ENCODE assay signal across 16 mouse cellular contexts in genomic region chr8:122003646-122004045, GRCm38 (mm10). TPM values are rescaled to one million over a fixed set of nuclear protein-coding genes. Genes with fewer than 3 reads are reported as not detected.
DNase-seq lines count a peak whose midpoint lies in the region; ATAC-seq and TF ChIP-seq lines count a peak whose summit lies in the region.
"Had no signal": no experiment of that assay in that cellular context is flagged by ENCODE, and none has a peak within 500 bp of the region (broad histone marks: within the 10 kb centered on the region; RNA-seq: fewer than 3 reads in every experiment).

No protein-coding gene starts in this region.

- H3K27me3 ChIP-seq in forebrain, embryonic 12.5 days, result no peaks in the 10 kb centered on the region
- no peaks in the 10 kb centered on the region for H3K27me3 ChIP-seq in forebrain, embryonic 16.5 days (replicated peaks; ENCODE audit: control insufficient read depth, insufficient read depth, low read length)
- H3K27me3 ChIP-seq in hindbrain, embryonic 13.5 days, result no peaks in the 10 kb centered on the region
- H3K27me3 ChIP-seq in hindbrain, embryonic 16.5 days (replicated peaks; ENCODE audit: control insufficient read depth, insufficient read depth, low read length), result no peaks in the 10 kb centered on the region
- no peaks in the 10 kb centered on the region for H3K27me3 ChIP-seq in midbrain, embryonic 16.5 days (ENCODE audit: control insufficient read depth, insufficient read depth, low read depth, low read length)
- H3K27me3 ChIP-seq in lung, postnatal 0 days (replicated peaks; ENCODE audit: insufficient read depth, low read length), result no peaks in the 10 kb centered on the region
- H3K27me3 ChIP-seq: liver, embryonic 13.5 days had no signal

- peaks cover 86% of the 10 kb centered on the region for H3K36me3 ChIP-seq in forebrain, embryonic 12.5 days (replicated peaks)
- peaks cover 3% of the 10 kb centered on the region for H3K36me3 ChIP-seq in forebrain, embryonic 16.5 days (ENCODE audit: control insufficient read depth, insufficient read depth)
- peaks cover 84% of the 10 kb centered on the region for H3K36me3 ChIP-seq in hindbrain, embryonic 13.5 days
- peaks cover 30% of the 10 kb centered on the region for H3K36me3 ChIP-seq in hindbrain, embryonic 16.5 days (ENCODE audit: control insufficient read depth, insufficient read depth, low read length)
- H3K36me3 ChIP-seq in midbrain, embryonic 16.5 days (ENCODE audit: control insufficient read depth, insufficient read depth, low read length), result peaks cover 22% of the 10 kb centered on the region
- H3K36me3 ChIP-seq in lung, postnatal 0 days (ENCODE audit: insufficient read depth, low read length), result no peaks in the 10 kb centered on the region

- WGBS in forebrain, embryonic 12.5 days, result 85% methylated on average over 8 of the region's 8 CpGs
- 75% methylated on average over 8 of the region's 8 CpGs for WGBS in forebrain, embryonic 16.5 days
- WGBS in hindbrain, embryonic 13.5 days, result 78% methylated on average over 8 of the region's 8 CpGs
- WGBS in hindbrain, embryonic 16.5 days, result 70% methylated on average over 8 of the region's 8 CpGs
- WGBS in midbrain, embryonic 16.5 days, result 78% methylated on average over 8 of the region's 8 CpGs
- WGBS in lung, postnatal 0 days, result 73% methylated on average over 8 of the region's 8 CpGs

- no peak overlapping the region for H3K4me2 ChIP-seq in forebrain, embryonic 12.5 days
- H3K4me2 ChIP-seq in forebrain, embryonic 16.5 days (ENCODE audit: low read length), result no peak overlapping the region
- no peak overlapping the region for H3K4me2 ChIP-seq in hindbrain, embryonic 13.5 days
- no peak overlapping the region for H3K4me2 ChIP-seq in hindbrain, embryonic 16.5 days (ENCODE audit: low read length)
- no peak overlapping the region for H3K4me2 ChIP-seq in midbrain, embryonic 16.5 days (ENCODE audit: low read length)
- no peak overlapping the region for H3K4me2 ChIP-seq in lung, postnatal 0 days (replicated peaks; ENCODE audit: low read depth, low read length)
- H3K4me2 ChIP-seq: liver, embryonic 13.5 days had no signal

- H3K4me1 ChIP-seq in forebrain, embryonic 12.5 days, result peaks cover 8% of the 10 kb centered on the region; the same call in 1 of the 2 replicates
- H3K4me1 ChIP-seq in forebrain, embryonic 16.5 days (replicated peaks; ENCODE audit: control insufficient read depth, insufficient read depth, low read length), result peaks cover 10% of the 10 kb centered on the region
- H3K4me1 ChIP-seq in hindbrain, embryonic 13.5 days (replicated peaks), result peaks cover 14% of the 10 kb centered on the region
- no peaks in the 10 kb centered on the region; the same call in 1 of the 2 replicates for H3K4me1 ChIP-seq in hindbrain, embryonic 16.5 days (ENCODE audit: control insufficient read depth, insufficient read depth, low read depth, low read length)
- peaks cover 3% of the 10 kb centered on the region; the same call in 1 of the 2 replicates for H3K4me1 ChIP-seq in midbrain, embryonic 16.5 days (ENCODE audit: control insufficient read depth, insufficient read depth, low read length)
- H3K4me1 ChIP-seq in lung, postnatal 0 days (ENCODE audit: insufficient read depth, low read depth, low read length), result no peaks in the 10 kb centered on the region
- H3K4me1 ChIP-seq: liver, embryonic 13.5 days had no signal

- no peak for TF ChIP-seq CTCF in lung, postnatal 0 days (IDR thresholded peaks at IDR 0.05)

- H3K9ac ChIP-seq in forebrain, embryonic 12.5 days, result no peak overlapping the region
- no peak overlapping the region for H3K9ac ChIP-seq in forebrain, embryonic 16.5 days (replicated peaks; ENCODE audit: low read depth, low read length)
- H3K9ac ChIP-seq in hindbrain, embryonic 13.5 days, result no peak overlapping the region
- no peak overlapping the region for H3K9ac ChIP-seq in hindbrain, embryonic 16.5 days (ENCODE audit: low read depth, low read length)
- no peak overlapping the region for H3K9ac ChIP-seq in midbrain, embryonic 16.5 days (ENCODE audit: low read depth, low read length)
- H3K9ac ChIP-seq in lung, postnatal 0 days (replicated peaks; ENCODE audit: low read depth), result no peak overlapping the region
- H3K9ac ChIP-seq: liver, embryonic 13.5 days had no signal

- peak; percentile 81 for DNase-seq in cerebellum, postnatal 10 days
- DNase-seq in lung, postnatal 0 days (ENCODE audit: low spot score), result no peak
- DNase-seq in layer of hippocampus, adult 9-10 months (ENCODE audit: low spot score), result no peak
- DNase-seq: B cell, adult 2 months; kidney, postnatal 36 days; liver, embryonic 13.5 days; spleen, adult 18-20 months; thymus, adult 2 months had no signal

- peak overlapping the region; percentile 59 for H3K27ac ChIP-seq in forebrain, embryonic 12.5 days
- H3K27ac ChIP-seq in forebrain, embryonic 16.5 days (ENCODE audit: low read length), result no peak overlapping the region
- H3K27ac ChIP-seq in hindbrain, embryonic 13.5 days, result peak overlapping the region; percentile 36; the same call in 1 of the 2 replicates
- no peak overlapping the region for H3K27ac ChIP-seq in hindbrain, embryonic 16.5 days (ENCODE audit: low read depth, low read length)
- peak overlapping the region; percentile 50; the same call in 1 of the 2 replicates for H3K27ac ChIP-seq in midbrain, embryonic 16.5 days (ENCODE audit: low read length)
- no peak overlapping the region for H3K27ac ChIP-seq in lung, postnatal 0 days (ENCODE audit: low read length)
- H3K27ac ChIP-seq: liver, embryonic 13.5 days; macrophage had no signal

- no peaks in the 10 kb centered on the region for H3K9me3 ChIP-seq in forebrain, embryonic 12.5 days
- no peaks in the 10 kb centered on the region for H3K9me3 ChIP-seq in forebrain, embryonic 16.5 days (ENCODE audit: control insufficient read depth, low read length)
- H3K9me3 ChIP-seq in hindbrain, embryonic 13.5 days, result no peaks in the 10 kb centered on the region
- no peaks in the 10 kb centered on the region for H3K9me3 ChIP-seq in hindbrain, embryonic 16.5 days (ENCODE audit: control insufficient read depth, low read length)
- H3K9me3 ChIP-seq in midbrain, embryonic 16.5 days (replicated peaks; ENCODE audit: control insufficient read depth, low read length, poor library complexity, severe bottlenecking), result no peaks in the 10 kb centered on the region
- no peaks in the 10 kb centered on the region for H3K9me3 ChIP-seq in lung, postnatal 0 days (ENCODE audit: low read length)
- H3K9me3 ChIP-seq: G1E; liver, embryonic 13.5 days had no signal

- H3K4me3 ChIP-seq in forebrain, embryonic 12.5 days (replicated peaks), result no peak overlapping the region
- H3K4me3 ChIP-seq in forebrain, embryonic 16.5 days (replicated peaks; ENCODE audit: low read length), result no peak overlapping the region
- H3K4me3 ChIP-seq in hindbrain, embryonic 13.5 days, result no peak overlapping the region
- H3K4me3 ChIP-seq in hindbrain, embryonic 16.5 days (ENCODE audit: low read length), result no peak overlapping the region
- no peak overlapping the region for H3K4me3 ChIP-seq in midbrain, embryonic 16.5 days (ENCODE audit: low read depth, low read length)
- H3K4me3 ChIP-seq in lung, postnatal 0 days (ENCODE audit: low read depth, low read length), result no peak overlapping the region
- H3K4me3 ChIP-seq: liver, embryonic 13.5 days had no signal

- ATAC-seq in forebrain, embryonic 12.5 days (ENCODE audit: low FRiP score), result no peak
- no peak for ATAC-seq in forebrain, embryonic 16.5 days
- ATAC-seq in hindbrain, embryonic 13.5 days (ENCODE audit: low FRiP score), result no peak
- no peak for ATAC-seq in hindbrain, embryonic 16.5 days
- ATAC-seq in midbrain, embryonic 16.5 days, result no peak
- ATAC-seq in lung, postnatal 0 days, result no peak

- no peak for TF ChIP-seq EP300 in lung, postnatal 0 days (IDR thresholded peaks at IDR 0.05)

RNA-seq across cellular contexts. Expression of gene Banp, which starts 54.1 kb away (rescaled TPM):
- polyA plus RNA-seq in forebrain, embryonic 12.5 days (2016; fragmentation: Nextera tagmentation; extraction: Ambion mirVana), result 49.1 and 65.9 TPM in 2 replicates
- 68.4 and 69.9 TPM in 2 replicates for polyA plus RNA-seq in forebrain, embryonic 16.5 days (2015; fragmentation: Nextera tagmentation; extraction: Ambion mirVana)
- 50.3 and 59.0 TPM in 2 replicates for polyA plus RNA-seq in hindbrain, embryonic 13.5 days (2015; fragmentation: Nextera tagmentation; extraction: Ambion mirVana)
- polyA plus RNA-seq in hindbrain, embryonic 16.5 days (2015; fragmentation: Nextera tagmentation; extraction: Ambion mirVana), result 49.9 and 54.9 TPM in 2 replicates
- polyA plus RNA-seq in midbrain, embryonic 16.5 days (2015; fragmentation: Nextera tagmentation; extraction: Ambion mirVana), result 54.7 and 55.7 TPM in 2 replicates
- 17.1 and 30.7 TPM in 2 replicates for polyA plus RNA-seq in lung, postnatal 0 days (2015; fragmentation: Nextera tagmentation; extraction: Ambion mirVana)

RNA-seq across cellular contexts. Expression of gene Car5a, which starts 58.9 kb away (rescaled TPM):
- 0.31 TPM in 1 of 2 replicates, not detected in the other for polyA plus RNA-seq in forebrain, embryonic 12.5 days (2016; fragmentation: Nextera tagmentation; extraction: Ambion mirVana)
- polyA plus RNA-seq in forebrain, embryonic 16.5 days (2015; fragmentation: Nextera tagmentation; extraction: Ambion mirVana), result 0.50 and 0.72 TPM in 2 replicates
- 0.19 and 0.43 TPM in 2 replicates for polyA plus RNA-seq in hindbrain, embryonic 13.5 days (2015; fragmentation: Nextera tagmentation; extraction: Ambion mirVana)
- 0.25 and 0.40 TPM in 2 replicates for polyA plus RNA-seq in hindbrain, embryonic 16.5 days (2015; fragmentation: Nextera tagmentation; extraction: Ambion mirVana)
- 0.55 and 0.60 TPM in 2 replicates for polyA plus RNA-seq in midbrain, embryonic 16.5 days (2015; fragmentation: Nextera tagmentation; extraction: Ambion mirVana)
- 0.37 and 0.61 TPM in 2 replicates for polyA plus RNA-seq in lung, postnatal 0 days (2015; fragmentation: Nextera tagmentation; extraction: Ambion mirVana)
- polyA plus RNA-seq: intestine, embryonic 14.5 days; macrophage; thymus, adult 2 months had no signal

Comparison
In these comparisons a context has a peak if more than half of its experiments do, and no peak if none do; other contexts are left out.
1. H3K27ac ChIP-seq: peak in forebrain, embryonic 12.5 days (single experiment), hindbrain, embryonic 13.5 days (single experiment) and midbrain, embryonic 16.5 days (single experiment); none in forebrain, embryonic 16.5 days (single experiment), hindbrain, embryonic 16.5 days (single experiment) and lung, postnatal 0 days (single experiment).
2. DNase-seq: peak in cerebellum, postnatal 10 days (2 of 2); none in lung, postnatal 0 days (single experiment) and layer of hippocampus, adult 9-10 months (single experiment).